Mouse (Mus musculus) stomach, embryonic 16.5 days (tissue): ENCODE measurements at regions not wholly inside any gene's neighbourhood (a gene's known extent, or its start where the extent isn't known, plus 50 kb on each side); places are given as distances from the start of the nearest gene placed in this dataset.

Source experiments
- ATAC-seq: fragments of 200-750 bp; cut with Nextera tagmentation; 2 replicates; pipeline ENCODE4 v1.8.0; 2017; ENCODE audit warnings: moderate number of reproducible peaks, moderate TSS enrichment; ENCODE audit not compliant: insufficient read depth, low FRiP score
- H3K27ac ChIP-seq: fragments of 300-500 bp; sonication (generic); 2 replicates; pipeline ENCODE4 v1.5.1; 2014; ENCODE audit warnings: low read length
- H3K27me3 ChIP-seq: fragments of 300-500 bp; sonication (generic); 2 replicates; pipeline ENCODE4 v1.6.1; 2014; ENCODE audit warnings: low read length, control low read depth, mixed read lengths; ENCODE audit not compliant: control insufficient read depth, insufficient read depth
- H3K36me3 ChIP-seq: fragments of 300-500 bp; sonication (generic); 2 replicates; pipeline ENCODE4 v1.6.1; 2014; ENCODE audit warnings: low read length; ENCODE audit not compliant: control insufficient read depth, insufficient read depth
- H3K4me1 ChIP-seq: fragments of 300-500 bp; sonication (generic); 2 replicates; pipeline ENCODE4 v1.6.1; 2014; ENCODE audit warnings: low read length, control low read depth, mixed read lengths; ENCODE audit not compliant: control insufficient read depth, insufficient read depth
- H3K4me2 ChIP-seq: fragments of 300-500 bp; sonication (generic); 2 replicates; pipeline ENCODE4 v1.6.1; 2014; ENCODE audit warnings: low read depth, low read length, mixed read lengths
- H3K4me3 ChIP-seq: fragments of 300-500 bp; sonication (generic); replicated peaks from 2 replicates; pipeline ENCODE4 v1.5.1; 2014; ENCODE audit warnings: mild to moderate bottlenecking, low read length
- H3K9ac ChIP-seq: fragments of 300-500 bp; sonication (generic); 2 replicates; pipeline ENCODE4 v1.6.1; 2014; ENCODE audit warnings: low read length
- H3K9me3 ChIP-seq: fragments of 300-500 bp; sonication (generic); replicated peaks from 2 replicates; pipeline ENCODE4 v1.6.1; 2016; ENCODE audit warnings: low read length, control low read depth; ENCODE audit not compliant: control insufficient read depth
- WGBS: fragments of 180-500 bp; shearing (Covaris S2); extraction: QIAGEN DNeasy Blood & Tissue Kit; methylation state at CpG from one replicate; pipeline ENCODE4 v1.1.7; 2014; 5-methylcytosine and 5-hydroxymethylcytosine counted together

GRCm38 (mm10) chr6:31923951-31924668 is 125.9 kb upstream of the 1700012A03Rik start:
- Histone ChIP-seq H3K9ac (no peak overlapping the region), H3K9me3 (no peaks in the 10 kb centered on the region), H3K36me3 (no peaks in the 10 kb centered on the region), H3K27me3 (no peaks in the 10 kb centered on the region), H3K4me1 (no peaks in the 10 kb centered on the region), H3K27ac (no peak overlapping the region), H3K4me3 (no peak overlapping the region), H3K4me2 (no peak overlapping the region)
- ATAC-seq, result no peak
- WGBS, result 77% methylated on average over 3 of the region's 3 CpGs

- ATAC-seq, result no peak
- no peak overlapping the region for H3K9ac ChIP-seq
- 75% methylated on average over 9 of the region's 9 CpGs for WGBS
Measured at GRCm38 (mm10) chr6:31921561-31922152, 128.4 kb upstream of the 1700012A03Rik start.

GRCm38 (mm10) chr6:31917411-31918131 is 132.5 kb upstream of the 1700012A03Rik start:
- Histone ChIP-seq H3K9ac (no peak overlapping the region), H3K27me3 (no peaks in the 10 kb centered on the region), H3K36me3 (no peaks in the 10 kb centered on the region), H3K9me3 (no peaks in the 10 kb centered on the region), H3K27ac (no peak overlapping the region), H3K4me3 (no peak overlapping the region), H3K4me2 (no peak overlapping the region), H3K4me1 (no peaks in the 10 kb centered on the region)
- no peak for ATAC-seq
- 76% methylated on average over 13 of the region's 13 CpGs for WGBS

More at GRCm38 (mm10) chr6:31921561-31922152, 128.4 kb upstream of the 1700012A03Rik start:
- H3K4me2 ChIP-seq, result no peak overlapping the region
- H3K4me1 ChIP-seq, result no peaks in the 10 kb centered on the region
- H3K4me3 ChIP-seq, result no peak overlapping the region
- no peaks in the 10 kb centered on the region for H3K9me3 ChIP-seq
- H3K36me3 ChIP-seq, result no peaks in the 10 kb centered on the region
- no peaks in the 10 kb centered on the region for H3K27me3 ChIP-seq
- H3K27ac ChIP-seq, result no peak overlapping the region

GRCm38 (mm10) chr6:31901791-31902190 is 148.3 kb upstream of the 1700012A03Rik start:
- no peaks in the 10 kb centered on the region for H3K4me1 ChIP-seq
- ATAC-seq, result no peak
- no peaks in the 10 kb centered on the region for H3K27me3 ChIP-seq
- H3K27ac ChIP-seq, result no peak overlapping the region
- H3K4me2 ChIP-seq, result no peak overlapping the region
- H3K9ac ChIP-seq, result no peak overlapping the region
- no peak overlapping the region for H3K4me3 ChIP-seq
- no peaks in the 10 kb centered on the region for H3K36me3 ChIP-seq
- H3K9me3 ChIP-seq, result no peaks in the 10 kb centered on the region
- WGBS, result 71% methylated on average over 2 of the region's 2 CpGs

- Histone ChIP-seq H3K9ac (no peak overlapping the region), H3K9me3 (no peaks in the 10 kb centered on the region), H3K27me3 (no peaks in the 10 kb centered on the region), H3K4me1 (no peaks in the 10 kb centered on the region), H3K27ac (no peak overlapping the region), H3K4me2 (no peak overlapping the region), H3K4me3 (no peak overlapping the region), H3K36me3 (no peaks in the 10 kb centered on the region)
- WGBS, result 77% methylated on average over 3 of the region's 3 CpGs
- ATAC-seq, result no peak
Measured at GRCm38 (mm10) chr6:31899055-31899454, 151.0 kb upstream of the 1700012A03Rik start.

- no peak for ATAC-seq
- no peak overlapping the region for H3K4me2 ChIP-seq
Measured at GRCm38 (mm10) chr6:31898609-31899008, 151.4 kb upstream of the 1700012A03Rik start.

GRCm38 (mm10) chr6:31897001-31897400 is 153.0 kb upstream of the 1700012A03Rik start:
- H3K4me3 ChIP-seq, result no peak overlapping the region
- no peak overlapping the region for H3K9ac ChIP-seq
- H3K27me3 ChIP-seq, result no peaks in the 10 kb centered on the region
- H3K9me3 ChIP-seq, result no peaks in the 10 kb centered on the region
- no peak for ATAC-seq
- no peak overlapping the region for H3K4me2 ChIP-seq
- H3K4me1 ChIP-seq, result no peaks in the 10 kb centered on the region
- H3K36me3 ChIP-seq, result no peaks in the 10 kb centered on the region
- 59% methylated on average over 3 of the region's 3 CpGs for WGBS
- H3K27ac ChIP-seq, result no peak overlapping the region

More at GRCm38 (mm10) chr6:31898609-31899008, 151.4 kb upstream of the 1700012A03Rik start:
- Histone ChIP-seq H3K4me3 (no peak overlapping the region), H3K9me3 (no peaks in the 10 kb centered on the region), H3K9ac (no peak overlapping the region), H3K27ac (no peak overlapping the region), H3K36me3 (no peaks in the 10 kb centered on the region), H3K4me1 (no peaks in the 10 kb centered on the region), H3K27me3 (no peaks in the 10 kb centered on the region)
- 34% methylated on average over 4 of the region's 4 CpGs for WGBS

GRCm38 (mm10) chr6:31895835-31896234 is 154.2 kb upstream of the 1700012A03Rik start:
- Histone ChIP-seq H3K27me3 (no peaks in the 10 kb centered on the region), H3K36me3 (no peaks in the 10 kb centered on the region), H3K27ac (no peak overlapping the region), H3K4me2 (no peak overlapping the region), H3K4me3 (no peak overlapping the region), H3K9ac (no peak overlapping the region), H3K4me1 (no peaks in the 10 kb centered on the region), H3K9me3 (no peaks in the 10 kb centered on the region)
- ATAC-seq, result no peak
- WGBS, result 68% methylated on average over 3 of the region's 3 CpGs

GRCm38 (mm10) chr6:31886931-31887330 is 163.1 kb upstream of the 1700012A03Rik start:
- Histone ChIP-seq H3K27me3 (no peaks in the 10 kb centered on the region), H3K27ac (no peak overlapping the region), H3K4me1 (no peaks in the 10 kb centered on the region), H3K36me3 (no peaks in the 10 kb centered on the region), H3K9me3 (no peaks in the 10 kb centered on the region), H3K4me3 (no peak overlapping the region), H3K4me2 (no peak overlapping the region), H3K9ac (no peak overlapping the region)
- no peak for ATAC-seq
- WGBS, result 14% methylated on average over 4 of the region's 4 CpGs
